Mouse (Mus musculus) retina, postnatal 7 days (tissue): ENCODE measurements at regions not wholly inside any gene's neighbourhood (a gene's known extent, or its start where the extent isn't known, plus 50 kb on each side); places are given as distances from the start of the nearest gene placed in this dataset.
A peak's percentile ranks its signal among the peaks of the same experiment; 100 is the strongest.
"Not testable (repeated sequence)": the region's sequence is repeated elsewhere in the genome, so short reads cannot be mapped to it uniquely, and the experiment has no call there.

Source experiments
- DNase-seq: peaks from one replicate; pipeline ENCODE4 v3.0.0-alpha.2; 2012; ENCODE audit warnings: low read depth, low spot score

DNA sequence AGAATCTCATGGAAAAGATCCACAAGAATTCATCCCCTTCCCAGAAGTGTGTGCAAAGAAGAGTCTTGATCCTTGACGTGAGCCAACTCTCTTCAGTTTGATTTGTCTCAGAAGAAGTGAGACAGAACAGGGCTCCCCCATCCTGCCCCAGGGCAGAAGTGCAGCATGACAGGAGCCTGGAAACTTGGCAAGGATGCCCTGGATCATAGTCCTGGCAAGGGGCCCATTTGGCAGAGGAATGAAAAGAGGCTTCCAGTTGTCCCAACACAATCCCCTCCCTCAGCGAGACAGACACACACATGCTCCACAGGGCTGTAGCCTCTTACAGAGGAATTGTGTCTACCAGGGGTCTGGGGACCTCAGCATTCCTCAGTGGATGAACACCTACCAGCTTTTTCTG, 102.7 kb downstream of the Ptpn20 start:
- DNase-seq: peak; percentile 30

GRCm38 (mm10) chr14:33694224-33694623, 105.2 kb downstream of the Ptpn20 start:
- no peak for DNase-seq

DNA sequence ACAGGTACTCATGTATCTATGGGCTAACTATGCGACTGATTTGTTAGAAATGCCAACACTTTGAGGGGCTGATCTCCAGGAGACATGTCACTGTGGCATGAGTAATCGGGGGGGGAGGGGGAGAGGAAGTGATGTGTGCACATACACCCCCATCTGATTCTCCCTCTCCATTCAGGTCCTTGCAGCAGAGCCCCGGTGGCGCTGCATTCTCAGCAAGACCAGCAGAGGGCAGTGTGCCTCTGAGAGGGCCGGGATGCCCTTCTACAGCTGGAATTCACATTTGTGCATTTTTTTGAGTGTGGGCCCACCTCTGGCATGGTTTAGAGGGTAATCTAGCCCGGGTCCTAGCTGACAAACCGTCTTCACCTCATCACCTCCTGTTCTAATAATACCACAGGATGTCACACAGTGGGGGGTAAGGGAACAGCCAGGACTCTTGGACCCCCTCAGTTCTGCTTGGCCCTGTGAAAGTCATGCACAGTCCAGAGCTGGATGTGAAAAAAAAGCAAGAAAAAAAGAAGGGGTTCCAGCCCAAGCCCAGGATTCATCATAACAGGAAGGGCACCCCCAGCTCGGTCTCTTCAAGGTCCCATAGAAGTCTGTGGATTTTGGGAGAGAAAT, 106.5 kb downstream of the Ptpn20 start:
- peak; percentile 53 for DNase-seq

GRCm38 (mm10) chr14:33696817-33697216, 107.8 kb downstream of the Ptpn20 start:
- no peak for DNase-seq

DNA sequence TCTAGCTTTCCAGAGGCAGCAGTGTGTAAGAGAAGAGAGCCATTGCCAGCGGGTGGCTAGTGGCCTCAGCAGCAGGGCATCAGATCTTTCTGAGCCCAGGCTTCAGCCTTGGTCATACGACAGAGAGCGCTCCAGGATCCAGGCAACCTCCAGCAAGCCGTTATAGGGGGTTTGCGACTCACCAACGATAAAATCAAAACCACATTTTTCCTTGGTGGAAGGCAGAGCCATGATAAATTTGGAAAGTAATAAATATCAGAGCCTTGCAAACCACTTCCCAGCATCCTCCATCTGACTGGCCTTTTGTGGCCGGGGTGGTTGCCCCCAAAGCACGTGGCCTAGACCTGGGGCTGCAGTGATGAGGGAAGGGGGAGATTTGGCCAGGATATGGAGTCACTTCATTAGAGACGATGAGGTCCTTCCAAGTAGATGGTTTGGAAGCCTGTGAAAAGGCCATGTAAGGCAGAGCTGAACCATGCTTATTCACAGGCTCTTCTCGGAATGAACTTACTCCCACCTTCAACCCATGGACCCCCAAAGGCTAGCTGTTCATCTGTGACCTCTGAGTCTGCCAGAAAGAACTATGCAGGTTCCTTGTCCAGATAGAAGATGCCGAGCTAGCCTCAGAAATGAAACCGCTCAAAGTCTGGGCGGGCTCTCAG, 110.9 kb downstream of the Ptpn20 start:
- DNase-seq: no peak

GRCm38 (mm10) chr14:33707661-33708297, 118.8 kb downstream of the Ptpn20 start:
- no peak for DNase-seq

DNA sequence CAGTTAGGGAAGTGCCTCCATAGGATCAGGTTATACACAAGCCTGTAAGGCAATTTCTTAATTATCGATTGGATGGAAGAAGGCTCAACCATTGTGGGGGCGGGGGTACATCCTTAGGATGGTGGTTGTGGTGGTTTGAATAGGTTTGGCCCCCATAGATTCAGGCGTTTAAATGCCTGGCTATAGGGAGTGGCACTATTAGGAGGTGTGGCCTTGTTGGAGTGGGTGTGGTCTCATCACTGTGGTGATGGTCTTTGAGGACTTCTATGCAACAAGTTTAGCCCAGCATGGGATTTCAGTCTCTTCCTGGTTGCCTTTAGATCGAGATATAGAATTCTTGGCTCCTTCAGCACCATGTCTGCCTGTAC, 119.3 kb downstream of the Ptpn20 start:
- no peak for DNase-seq

DNA sequence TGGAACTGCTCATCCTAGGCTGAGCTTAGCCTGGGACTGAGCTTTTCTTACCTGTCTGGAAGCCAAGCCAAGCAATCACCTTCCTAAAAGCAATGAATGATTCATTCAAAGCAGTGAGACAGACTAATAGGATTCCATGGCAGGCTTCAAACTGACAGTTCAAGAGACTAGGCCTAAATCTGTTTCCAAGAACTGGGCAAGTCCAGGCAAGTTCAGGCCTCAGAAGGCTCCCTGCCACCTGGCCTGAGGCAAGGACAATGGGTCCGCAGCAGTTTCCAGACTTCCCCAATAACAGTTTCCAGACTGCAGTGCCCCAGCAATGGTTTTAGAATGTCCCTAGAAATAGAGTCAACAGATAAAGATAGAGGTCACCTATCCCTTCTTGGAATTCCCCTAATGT, 123.5 kb downstream of the Ptpn20 start:
- DNase-seq: no peak

DNA sequence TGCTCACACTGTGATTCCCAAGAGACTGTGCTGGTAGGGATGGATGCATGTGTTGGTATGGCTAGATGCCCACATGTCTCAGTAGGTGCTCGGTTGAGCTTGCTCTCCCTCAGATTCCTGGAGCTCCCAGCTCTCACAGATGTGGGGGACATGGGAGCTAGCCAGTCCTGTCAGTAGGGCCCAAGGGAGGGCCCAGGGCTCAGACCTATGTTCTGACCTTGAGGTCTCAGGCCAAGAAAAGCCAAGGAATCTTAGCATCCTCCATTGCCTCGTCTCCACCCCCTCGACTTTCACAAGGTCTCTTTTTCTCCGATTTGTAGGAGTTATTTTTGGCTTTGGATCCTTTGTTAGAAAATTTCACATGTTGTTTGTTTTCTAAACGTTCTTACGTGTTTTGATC, 130.6 kb downstream of the Ptpn20 start:
- DNase-seq: no peak

- not testable (repeated sequence) for DNase-seq
Measured at GRCm38 (mm10) chr14:33722379-33723145, 133.6 kb downstream of the Ptpn20 start.

GRCm38 (mm10) chr14:33726500-33726899, 137.5 kb downstream of the Ptpn20 start:
- DNase-seq: no peak

GRCm38 (mm10) chr14:33729115-33729884, 140.3 kb downstream of the Ptpn20 start:
- DNase-seq: no peak

DNA sequence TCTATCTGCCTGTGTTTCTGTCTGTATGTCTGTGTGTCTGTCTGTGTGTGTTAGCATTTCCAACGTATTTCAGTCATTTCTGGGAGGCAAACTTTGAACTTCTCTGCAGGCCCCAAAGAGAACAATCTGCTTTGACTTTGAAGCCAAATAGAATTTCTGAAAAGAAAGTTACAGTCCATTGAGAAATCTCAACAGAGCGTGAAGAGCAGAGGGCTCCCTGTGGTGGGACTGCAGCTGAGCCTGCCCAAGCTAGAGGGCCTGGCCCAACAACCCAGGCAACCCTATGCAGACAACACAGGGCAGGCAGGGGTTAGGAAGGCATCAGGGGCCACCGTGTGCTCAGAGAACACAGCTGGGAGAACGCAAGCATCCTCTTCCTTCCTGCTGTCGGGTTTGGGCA, 143.7 kb downstream of the Ptpn20 start:
- no peak for DNase-seq

GRCm38 (mm10) chr14:33734446-33735043, 145.5 kb downstream of the Ptpn20 start:
- DNase-seq: no peak

GRCm38 (mm10) chr14:33735653-33736052, 146.6 kb downstream of the Ptpn20 start:
- no peak for DNase-seq

DNA sequence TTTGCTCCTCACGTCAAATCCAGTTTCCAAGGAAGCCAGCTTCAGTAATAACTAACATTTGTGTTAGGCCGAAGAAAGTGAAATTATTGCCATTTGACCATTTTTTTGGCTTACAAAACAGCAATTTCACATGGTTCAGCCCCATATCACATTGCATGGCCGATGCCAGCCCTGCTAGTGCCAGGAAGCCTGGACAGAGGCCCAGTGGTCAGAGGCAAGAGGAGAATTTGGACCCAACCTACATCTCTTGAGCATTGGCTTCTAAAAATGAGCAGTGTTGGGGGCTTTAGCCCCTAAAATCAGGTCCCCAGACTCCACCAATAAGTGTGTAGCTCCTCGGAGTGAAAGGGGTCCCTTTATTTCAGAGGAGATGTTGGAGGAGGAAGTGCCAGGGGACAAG, 157.2 kb downstream of the Ptpn20 start:
- DNase-seq: no peak

DNA sequence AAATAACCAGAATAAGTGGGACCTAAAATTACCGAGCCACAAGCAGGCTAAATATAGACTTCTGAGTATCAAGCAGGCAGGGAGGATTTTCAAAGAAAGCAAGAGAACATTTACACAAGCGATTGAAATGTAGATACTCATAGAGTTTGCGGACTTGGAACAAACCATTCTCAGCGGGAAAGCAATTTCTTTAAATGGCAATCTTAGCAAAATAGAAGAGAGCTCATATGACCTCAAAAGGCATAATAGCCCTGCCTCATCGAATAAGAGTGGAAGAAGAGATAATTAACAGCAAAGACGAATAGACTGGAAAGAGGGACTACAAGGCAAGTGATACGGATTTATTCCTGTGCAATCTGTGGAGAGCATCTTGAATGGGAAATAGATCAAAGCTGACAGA, 163.7 kb upstream of the Gdf10 start:
- DNase-seq: no peak

DNA sequence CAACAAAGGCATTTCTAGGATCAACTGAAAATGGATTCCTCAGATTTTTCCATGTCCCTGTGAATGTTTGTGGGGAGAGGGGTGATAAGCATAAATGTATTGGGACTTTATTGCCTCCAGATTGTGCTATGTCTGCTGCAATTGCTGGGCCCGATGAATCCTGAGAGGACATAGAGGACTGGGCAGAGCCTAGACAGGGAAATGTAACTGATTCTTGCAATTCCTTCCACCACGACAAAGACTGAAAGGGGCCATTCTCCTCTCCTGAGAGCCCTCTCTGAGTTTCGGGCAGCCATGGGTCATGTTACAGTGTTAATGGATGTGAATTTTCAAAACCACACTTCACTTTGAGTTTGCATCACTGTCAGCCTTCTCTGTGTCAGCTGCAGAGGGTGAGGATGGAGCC, 159.7 kb upstream of the Gdf10 start:
- DNase-seq: no peak

- DNase-seq: no peak
Measured at GRCm38 (mm10) chr14:33765767-33766166, 157.6 kb upstream of the Gdf10 start.

DNA sequence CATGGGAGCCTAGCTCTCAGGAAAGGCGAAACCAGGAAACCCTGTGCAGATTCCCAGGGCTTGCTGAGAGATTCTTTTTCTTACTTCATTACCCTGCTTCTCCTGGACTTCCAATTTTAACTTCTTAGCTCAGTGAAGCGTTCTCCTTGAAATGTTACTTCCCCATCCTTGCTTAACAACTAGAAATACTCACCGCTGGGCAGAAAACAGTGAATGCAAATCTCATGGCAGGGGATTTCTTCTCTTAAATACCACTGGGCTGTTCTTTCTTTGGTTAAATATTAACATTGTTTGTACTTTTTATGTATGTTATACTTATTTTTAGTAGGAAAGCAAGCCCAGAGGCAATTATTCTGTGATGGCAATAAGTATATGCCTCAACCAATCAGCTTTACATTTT, 151.0 kb upstream of the Gdf10 start:
- DNase-seq: no peak

DNA sequence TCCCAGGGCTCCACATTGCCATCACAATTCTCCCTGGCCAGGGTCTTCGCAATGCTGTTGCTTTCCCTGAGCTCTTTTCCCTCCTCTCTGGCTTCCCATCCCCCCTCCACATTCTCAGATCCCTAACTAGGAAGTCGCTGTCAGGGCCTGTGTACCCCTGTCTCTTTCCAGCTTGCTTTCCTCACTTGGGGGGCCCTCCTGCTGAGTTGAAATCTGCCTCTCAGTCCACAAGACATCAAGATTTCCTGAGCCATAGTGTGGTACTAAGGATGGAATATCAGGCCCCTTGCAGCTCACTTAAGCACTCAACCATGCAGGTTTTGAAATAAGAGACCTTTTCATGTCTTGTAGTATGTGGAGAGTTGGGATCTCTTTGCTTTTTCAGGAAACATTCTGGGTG, 133.8 kb upstream of the Gdf10 start:
- no peak for DNase-seq
